Mouse (Mus musculus) liver, postnatal 0 days (tissue): Measurements from ENCODE around the gene Phf21a.

ENCODE experiments used
- CTCF ChIP-seq: sonication (generic); IDR thresholded peaks from 2 replicates; pipeline ENCODE4 v1.5.1; 2016; ENCODE audit warnings: antibody characterized with exemption, low read depth
- EP300 ChIP-seq: IDR thresholded peaks from 2 replicates; pipeline ENCODE4 v1.6.1; 2016; ENCODE audit warnings: antibody characterized with exemption, low read depth, mild to moderate bottlenecking

- TF ChIP-seq CTCF (no peak), EP300 (no peak)
These were observed 292.5 kb downstream of the Phf21a start for GRCm38 (mm10) chr2:92385113-92386051.
